Mouse (Mus musculus) liver, embryonic 14.5 days (tissue): Measurements from ENCODE around the gene Gm13288. TPM values are rescaled to one million over a fixed set of nuclear protein-coding genes. Genes with fewer than 3 reads are reported as not detected.
"Not testable (repeated sequence)": the region's sequence is repeated elsewhere in the genome, so short reads cannot be mapped to it uniquely, and the experiment has no call there.

Source experiments
- ATAC-seq: fragments of 200-750 bp; cut with Nextera tagmentation; 2 replicates; pipeline ENCODE4 v1.8.0; 2017; ENCODE audit warnings: moderate number of reproducible peaks, mild to moderate bottlenecking, moderate library complexity; ENCODE audit not compliant: insufficient read depth
- DNase-seq, 3 experiments: peaks; one replicate each; pipeline ENCODE4 v3.0.0-alpha.2; 2012 to 2013; ENCODE audit warnings: low read depth in 3 of 3, low spot score in 3 of 3
- H3K27ac ChIP-seq: fragments of 300-500 bp; sonication (generic); 2 replicates; pipeline ENCODE4 v1.5.1; 2014; ENCODE audit warnings: moderate library complexity, mild to moderate bottlenecking, control low read depth, inconsistent platforms
- H3K27me3 ChIP-seq: fragments of 300-500 bp; sonication (generic); 2 replicates; pipeline ENCODE4 v1.6.1; 2014; ENCODE audit warnings: mild to moderate bottlenecking, low read length, moderate library complexity; ENCODE audit not compliant: control insufficient read depth, insufficient read depth
- H3K36me3 ChIP-seq: fragments of 300-500 bp; sonication (generic); replicated peaks from 2 replicates; pipeline ENCODE4 v1.6.1; 2014; ENCODE audit warnings: low read depth; ENCODE audit not compliant: control insufficient read depth, insufficient read depth
- H3K4me1 ChIP-seq, 2 experiments: fragments of 200-500 bp in 1 of 2; fragments of 300-500 bp in 1 of 2; sonication (generic) in 1 of 2; replicated peaks; 2 replicates each; pipeline ENCODE4 v1.6.1; 2012 to 2014; ENCODE audit warnings: antibody characterized with exemption in 1 of 2, inconsistent platforms in 1 of 2, low read length in 1 of 2; ENCODE audit not compliant: control insufficient read depth in 2 of 2, insufficient read depth in 2 of 2
- H3K4me2 ChIP-seq: fragments of 300-500 bp; sonication (generic); 2 replicates; pipeline ENCODE4 v1.6.1; 2014; ENCODE audit warnings: low read depth, mild to moderate bottlenecking, control low read depth, moderate library complexity
- H3K4me3 ChIP-seq, 2 experiments: fragments of 200-500 bp in 1 of 2; fragments of 300-500 bp in 1 of 2; sonication (generic) in 1 of 2; 2 replicates each; pipeline ENCODE4 v1.5.1; 2012 to 2014; ENCODE audit warnings: low read depth in 2 of 2, low read length in 2 of 2, mild to moderate bottlenecking in 2 of 2, control low read depth in 1 of 2, inconsistent platforms in 1 of 2, moderate library complexity in 1 of 2; ENCODE audit not compliant: insufficient read depth in 1 of 2
- H3K9ac ChIP-seq: fragments of 300-500 bp; sonication (generic); replicated peaks from 2 replicates; pipeline ENCODE4 v1.6.1; 2014; ENCODE audit warnings: mild to moderate bottlenecking, control low read depth, moderate library complexity
- H3K9me3 ChIP-seq: fragments of 300-500 bp; sonication (generic); 2 replicates; pipeline ENCODE4 v1.6.1; 2016; ENCODE audit warnings: low read length, mixed read lengths; ENCODE audit not compliant: control insufficient read depth
- CTCF ChIP-seq: IDR thresholded peaks from 2 replicates; pipeline ENCODE4 v1.5.1; 2016; ENCODE audit warnings: antibody characterized with exemption, low read depth, control low read depth
- WGBS: fragments of 180-500 bp; shearing (Covaris S2); extraction: QIAGEN DNeasy Blood & Tissue Kit; methylation state at CpG from one replicate; pipeline ENCODE4 v1.1.7; 2014; ENCODE audit not compliant: insufficient replicate concordance; 5-methylcytosine and 5-hydroxymethylcytosine counted together
- polyA plus RNA-seq, 2 experiments: library from polyadenylated mRNA; depleted of rRNA in 1 of 2; stranded (reverse) in 1 of 2; unstranded in 1 of 2; fragments of >200 nt; fragmentation: Nextera tagmentation in 1 of 2; extraction: Ambion mirVana in 1 of 2; gene quantifications; 2 replicates each; pipeline versions ENCODE4 v1.2.1 to v1.2.3; 2012 to 2014

Gene Gm13288
- polyA plus RNA-seq, 2 experiments: not detected

- not testable (repeated sequence) for ATAC-seq, H3K27me3 ChIP-seq, H3K4me1 ChIP-seq, H3K4me3 ChIP-seq, DNase-seq, H3K9me3 ChIP-seq, H3K4me2 ChIP-seq, H3K9ac ChIP-seq, H3K36me3 ChIP-seq, H3K27ac ChIP-seq
- WGBS: 0% methylated on average over 9 of the region's 52 CpGs
- TF ChIP-seq CTCF: peak; percentile 43
Measured at GRCm38 (mm10) chr4:88793936-88794675, 11.2 kb upstream of the Gm13288 start, which contains the start of gene Gm13275. TSS of gene Gm13275 (plus strand) at chr4:88794487.

GRCm38 (mm10) chr4:88797097-88797496 lies 8.2 kb upstream of the Gm13288 start, which contains the start of gene Gm13279:
TSS of gene Gm13279 (plus strand) at chr4:88797397.
- H3K9me3 ChIP-seq, H3K9ac ChIP-seq, H3K4me3 ChIP-seq, ATAC-seq, H3K27ac ChIP-seq, H3K4me2 ChIP-seq, H3K27me3 ChIP-seq, H3K4me1 ChIP-seq, H3K36me3 ChIP-seq, DNase-seq: not testable (repeated sequence)
- WGBS: no CpG with 5 or more reads among the region's 28 CpGs

GRCm38 (mm10) chr4:88799365-88799764 lies 6.0 kb upstream of the Gm13288 start, which contains the start of gene Gm13285:
TSS of gene Gm13285 (plus strand) at chr4:88799665.
- not testable (repeated sequence) for DNase-seq, H3K27ac ChIP-seq, H3K27me3 ChIP-seq, H3K36me3 ChIP-seq, H3K9ac ChIP-seq, H3K4me1 ChIP-seq, H3K4me2 ChIP-seq, ATAC-seq, H3K9me3 ChIP-seq, H3K4me3 ChIP-seq
- 4% methylated on average over 2 of the region's 7 CpGs for WGBS

GRCm38 (mm10) chr4:88802954-88803353 lies 2.4 kb upstream of the Gm13288 start, which contains the start of gene Gm13287:
TSS of gene Gm13287 (plus strand) at chr4:88803254.
- not testable (repeated sequence) for ATAC-seq, H3K36me3 ChIP-seq, H3K4me2 ChIP-seq, H3K4me1 ChIP-seq, DNase-seq, H3K27me3 ChIP-seq, H3K27ac ChIP-seq, H3K9me3 ChIP-seq, H3K4me3 ChIP-seq, H3K9ac ChIP-seq
- WGBS: no CpG with 5 or more reads among the region's 29 CpGs

- 0% methylated on average over 12 of the region's 34 CpGs for WGBS
- not testable (repeated sequence) for DNase-seq
- H3K4me2 ChIP-seq: peak overlapping the region; percentile 31; the same call in 1 of the 2 replicates
Measured at GRCm38 (mm10) chr4:88805761-88806160, 430 bp downstream of the Gm13288 start.

More at GRCm38 (mm10) chr4:88805761-88806160, 430 bp downstream of the Gm13288 start:
- not testable (repeated sequence) for ATAC-seq, H3K4me1 ChIP-seq, H3K27me3 ChIP-seq, H3K9me3 ChIP-seq, H3K36me3 ChIP-seq, H3K9ac ChIP-seq, H3K27ac ChIP-seq
- H3K4me3 ChIP-seq: 0 out of 4 replicates have a peak overlapping the region, but pooled peaks of 1 of the 2 experiments have one; percentile 21
